Mouse (Mus musculus) left cerebral cortex, adult 2 months (tissue): ENCODE data around the gene Sh3bp5. TPM values are rescaled to one million over a fixed set of nuclear protein-coding genes. Genes with fewer than 3 reads are reported as not detected.

Source experiments
- DNase-seq, 2 experiments: peaks; one replicate each; pipeline ENCODE4 v3.0.0; 2021 to 2022; ENCODE audit warnings: low spot score in 2 of 2, mixed read lengths in 1 of 2; ENCODE audit errors: extremely low spot score in 1 of 2
- H3K27ac ChIP-seq: fragments of 200-600 bp; 2 replicates; pipeline ENCODE4 v1.8.1; 2022
- H3K4me3 ChIP-seq: fragments of 200-600 bp; 2 replicates; pipeline ENCODE4 v1.8.1; 2022
- CTCF ChIP-seq: fragments of 200-600 bp; IDR thresholded peaks from 2 replicates; pipeline ENCODE4 v1.8.1; 2022; ENCODE audit warnings: antibody characterized with exemption, mild to moderate bottlenecking, moderate library complexity
- intact Hi-C: fragments of 180-260 bp; cut with DNase I; formaldehyde crosslinking; loops from one replicate; pipeline ENCODE4 v1.15.1; 2025
- total RNA-seq, 2 experiments: library from RNA; stranded (reverse); gene quantifications; 2 replicates each; pipeline ENCODE4 v1.2.3; 2021

Gene Sh3bp5
- total RNA-seq, 2 experiments from 2014 or later: 63.5 to 65.4 TPM

GRCm38 (mm10) chr14:31433126-31433525, 2.8 kb downstream of the Sh3bp5 start:
- no peak for TF ChIP-seq CTCF
- intact Hi-C loops: no loop called here
- no peak for DNase-seq
- H3K27ac ChIP-seq: peak overlapping the region; percentile 40; the same call in 1 of the 2 replicates
- H3K4me3 ChIP-seq: peak overlapping the region; percentile 92; the same call in 1 of the 2 replicates

GRCm38 (mm10) chr14:31432424-31432823, 3.5 kb downstream of the Sh3bp5 start:
- TF ChIP-seq CTCF: no peak
- Histone ChIP-seq H3K27ac (no peak overlapping the region), H3K4me3 (no peak overlapping the region)
- intact Hi-C loops: no loop called here
- DNase-seq: no peak

GRCm38 (mm10) chr14:31431789-31432330, 4.0 kb downstream of the Sh3bp5 start:
- intact Hi-C loops: no loop called here
- DNase-seq: no peak
- no peak for TF ChIP-seq CTCF
- Histone ChIP-seq H3K27ac (no peak overlapping the region; the same call in 1 of the 2 replicates), H3K4me3 (no peak overlapping the region)

- Histone ChIP-seq H3K27ac (peak overlapping the region; percentile 87), H3K4me3 (no peak overlapping the region)
- intact Hi-C loops: no loop called here
- TF ChIP-seq CTCF: no peak
- DNase-seq: no peak
Measured at GRCm38 (mm10) chr14:31429004-31429395, 6.9 kb downstream of the Sh3bp5 start.

GRCm38 (mm10) chr14:31428211-31429003, 7.5 kb downstream of the Sh3bp5 start:
- peak overlapping the region; percentile 87 for H3K27ac ChIP-seq
- peak; percentile 78 to 80 for DNase-seq
- no peak for TF ChIP-seq CTCF
- intact Hi-C loops: no loop called here
- no peak overlapping the region for H3K4me3 ChIP-seq

GRCm38 (mm10) chr14:31422961-31423791, 12.7 kb downstream of the Sh3bp5 start:
- intact Hi-C loops: no loop called here
- no peak for TF ChIP-seq CTCF
- peak; percentile 48 to 63 for DNase-seq

GRCm38 (mm10) chr14:31422395-31422794, 13.5 kb downstream of the Sh3bp5 start:
- TF ChIP-seq CTCF: no peak
- Histone ChIP-seq H3K27ac (peak overlapping the region; percentile 36), H3K4me3 (no peak overlapping the region)
- no peak for DNase-seq
- intact Hi-C loops: no loop called here

More at GRCm38 (mm10) chr14:31422961-31423791, 12.7 kb downstream of the Sh3bp5 start:
- Histone ChIP-seq H3K4me3 (no peak overlapping the region), H3K27ac (peak overlapping the region; percentile 36)

- DNase-seq: no peak
- no peak overlapping the region for H3K4me3 ChIP-seq
- no peak for TF ChIP-seq CTCF
- H3K27ac ChIP-seq: no peak overlapping the region
- intact Hi-C loops: no loop called here
Measured at GRCm38 (mm10) chr14:31421509-31422295, 14.2 kb downstream of the Sh3bp5 start.

GRCm38 (mm10) chr14:31420985-31421384, 14.9 kb downstream of the Sh3bp5 start:
- Histone ChIP-seq H3K27ac (no peak overlapping the region), H3K4me3 (no peak overlapping the region)
- no peak for TF ChIP-seq CTCF
- intact Hi-C loops: no loop called here
- no peak for DNase-seq

GRCm38 (mm10) chr14:31420562-31420961, 15.3 kb downstream of the Sh3bp5 start:
- TF ChIP-seq CTCF: no peak
- Histone ChIP-seq H3K27ac (no peak overlapping the region), H3K4me3 (no peak overlapping the region)
- intact Hi-C loops: no loop called here
- no peak for DNase-seq

GRCm38 (mm10) chr14:31420135-31420534, 15.7 kb downstream of the Sh3bp5 start:
- intact Hi-C loops: no loop called here
- Histone ChIP-seq H3K4me3 (no peak overlapping the region), H3K27ac (no peak overlapping the region)
- DNase-seq: no peak
- no peak for TF ChIP-seq CTCF
